Mouse (Mus musculus) bone marrow, adult 2 months (tissue): Measurements from ENCODE around the gene Pmm2. TPM values are rescaled to one million over a fixed set of nuclear protein-coding genes. Genes with fewer than 3 reads are reported as not detected.
A peak's percentile ranks its signal among the peaks of the same experiment; 100 is the strongest.

Source experiments
- H3K27ac ChIP-seq: fragments of 200-500 bp; 2 replicates; pipeline ENCODE4 v1.5.1; 2012; ENCODE audit warnings: low read depth, mild to moderate bottlenecking, control low read depth, inconsistent platforms, low read length; ENCODE audit not compliant: control insufficient read depth, poor library complexity, insufficient read depth
- H3K4me1 ChIP-seq: fragments of 200-500 bp; 2 replicates; pipeline ENCODE4 v1.6.1; 2011; ENCODE audit warnings: low read length; ENCODE audit not compliant: control insufficient read depth, insufficient read depth
- H3K4me3 ChIP-seq: fragments of 200-500 bp; replicated peaks from 2 replicates; pipeline ENCODE3; 2011; ENCODE audit warnings: mild to moderate bottlenecking, low read depth, low read length, control low read depth; ENCODE audit not compliant: control insufficient read depth
- CTCF ChIP-seq: fragments of 200-500 bp; IDR thresholded peaks from 2 replicates; pipeline ENCODE4 v1.5.1; 2011; ENCODE audit warnings: low read length, control low read depth; ENCODE audit not compliant: control insufficient read depth, insufficient read depth
- POLR2A ChIP-seq: fragments of 200-500 bp; IDR thresholded peaks from 2 replicates; pipeline ENCODE4 v1.6.1; 2011; ENCODE audit warnings: low read depth, mild to moderate bottlenecking, control low read depth, low read length, borderline replicate concordance; ENCODE audit not compliant: control insufficient read depth
- WGBS: fragments of 180-500 bp; shearing (Covaris S2); methylation state at CpG from one replicate; pipeline ENCODE4 v1.1.7; 2018; 5-methylcytosine and 5-hydroxymethylcytosine counted together
- polyA plus RNA-seq: library from polyadenylated mRNA; stranded (reverse); fragments of >200 nt; gene quantifications from 2 replicates; pipeline ENCODE4 v1.2.4, GENCODE M21; 2011; ENCODE audit warnings: low replicate concordance; ENCODE audit not compliant: missing spikeins, insufficient read depth, insufficient read length

Pmm2 gene
- polyA plus RNA-seq, 1 experiment, result 41.4 TPM

DNA sequence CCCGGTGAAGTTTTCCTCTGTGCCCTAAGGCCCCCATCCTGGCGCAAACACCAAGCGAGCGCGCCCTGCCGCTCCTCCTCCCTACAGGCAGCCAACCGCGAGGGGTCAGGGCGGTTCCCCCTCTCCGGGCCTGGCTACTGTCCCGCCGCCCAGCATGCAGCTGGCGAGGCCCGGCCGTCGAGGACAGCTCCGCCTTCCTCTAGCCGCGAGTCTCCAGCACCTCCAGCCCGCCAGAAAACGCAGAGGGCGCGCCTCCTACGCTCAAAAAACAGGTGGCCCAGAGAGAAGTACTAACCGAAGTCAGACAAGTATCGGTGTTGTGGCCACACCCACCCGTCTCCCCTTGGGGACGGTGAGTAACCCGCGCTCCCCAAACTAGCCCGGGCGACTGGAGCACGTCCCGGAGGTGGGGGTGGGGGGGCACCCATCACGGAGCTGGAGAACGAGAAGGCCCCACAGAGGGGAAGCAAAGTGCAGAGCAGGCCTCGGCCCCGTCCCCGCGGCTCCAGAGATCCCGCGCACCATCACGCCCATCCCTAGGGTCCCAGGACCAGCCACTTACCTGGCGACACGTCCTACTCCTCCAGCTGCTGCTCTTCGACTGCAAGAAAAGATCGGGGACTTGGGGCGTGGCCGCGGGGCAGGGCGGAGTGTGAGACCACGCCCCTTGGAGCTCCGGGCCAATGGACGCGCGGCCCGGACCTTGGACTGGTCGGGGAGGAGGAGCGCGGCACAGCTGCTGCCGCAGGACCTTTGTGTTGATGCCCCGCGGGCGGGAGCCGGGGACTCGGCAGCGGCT lies 34.3 kb downstream of the Pmm2 start, which contains the start of gene Carhsp1:
Carhsp1 (minus strand) TSS at position 605 of the 799 bp plus-strand sequence.
- Histone ChIP-seq H3K27ac (peak within 1 kb of the TSS; percentile 85), H3K4me1 (peaks cover 10% of the 10 kb centered on the region), H3K4me3 (peak within 1 kb of the TSS; percentile 70)
- TF ChIP-seq CTCF (no peak; the same call in 1 of the 2 replicates), POLR2A (peak; percentile 97)
- 1% methylated on average over 67 of the region's 67 CpGs for WGBS

DNA sequence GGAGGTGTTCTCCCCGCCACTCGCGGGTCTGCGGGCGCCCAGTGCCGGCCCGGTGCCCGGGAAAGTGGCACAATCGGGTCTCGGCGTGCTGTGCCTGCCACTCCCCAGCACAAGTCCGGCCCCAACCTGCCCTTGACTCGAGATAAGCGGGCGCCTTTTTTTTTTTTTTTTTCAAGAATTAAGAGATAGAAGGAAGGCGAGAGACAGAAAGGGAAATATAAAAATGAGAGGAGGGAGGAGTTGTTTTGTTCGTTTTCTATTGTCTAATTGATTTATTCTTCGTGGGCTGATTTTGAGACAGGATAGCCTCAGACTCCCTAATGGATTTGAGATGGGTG lies 34.8 kb downstream of the Pmm2 start:
- TF ChIP-seq CTCF, result no peak
- TF ChIP-seq POLR2A, result no peak
- peaks cover 10% of the 10 kb centered on the region for H3K4me1 ChIP-seq
- WGBS, result under 1% methylated on average over 18 of the region's 18 CpGs
- peak overlapping the region; percentile 85 for H3K27ac ChIP-seq
- peak overlapping the region; percentile 70 for H3K4me3 ChIP-seq

- Histone ChIP-seq H3K4me3 (no peak overlapping the region), H3K27ac (peak overlapping the region; percentile 45; the same call in 1 of the 2 replicates), H3K4me1 (peaks cover 10% of the 10 kb centered on the region)
- TF ChIP-seq POLR2A, result no peak
- TF ChIP-seq CTCF, result no peak
Observed at GRCm38 (mm10) chr16:8672811-8673210, 35.3 kb downstream of the Pmm2 start.

DNA sequence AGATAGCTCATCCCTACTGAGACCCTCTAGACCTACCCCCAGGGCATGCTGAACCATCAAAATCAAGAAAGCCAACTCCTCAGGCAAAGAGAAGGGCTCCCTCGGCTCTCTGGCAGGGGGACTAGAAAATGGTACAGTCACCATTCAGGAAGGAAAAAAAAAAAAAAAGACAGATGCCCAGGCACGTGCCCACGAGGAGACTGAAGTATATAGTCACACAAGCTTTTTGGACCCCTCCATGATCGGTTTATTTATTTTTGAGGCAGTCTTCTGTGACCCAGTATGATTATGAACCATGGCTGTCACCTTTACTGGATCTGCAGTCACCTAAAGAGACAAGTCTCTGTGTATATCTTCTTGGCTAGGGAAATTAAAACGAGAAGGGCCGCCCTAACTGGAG lies 35.9 kb downstream of the Pmm2 start:
- no peak for TF ChIP-seq CTCF
- TF ChIP-seq POLR2A, result no peak
- Histone ChIP-seq H3K4me1 (peaks cover 10% of the 10 kb centered on the region), H3K27ac (no peak overlapping the region), H3K4me3 (no peak overlapping the region)
- WGBS, result 23% methylated on average over 6 of the region's 6 CpGs

- TF ChIP-seq POLR2A, result no peak
- peak; percentile 80 for TF ChIP-seq CTCF
- peak overlapping the region; percentile 27 for H3K4me3 ChIP-seq
- peak overlapping the region; percentile 31 for H3K27ac ChIP-seq
- H3K4me1 ChIP-seq, result peaks cover 9% of the 10 kb centered on the region
- WGBS, result 0% methylated on average over 8 of the region's 8 CpGs
Observed at GRCm38 (mm10) chr16:8674165-8674564, 36.7 kb downstream of the Pmm2 start.

- peak overlapping the region; percentile 80 for H3K27ac ChIP-seq
- TF ChIP-seq POLR2A (peak; percentile 52; the same call in 1 of the 2 replicates), CTCF (no peak)
- WGBS, result 53% methylated on average over 8 of the region's 8 CpGs
- peaks cover 4% of the 10 kb centered on the region for H3K4me1 ChIP-seq
- H3K4me3 ChIP-seq, result peak overlapping the region; percentile 5
Observed at GRCm38 (mm10) chr16:8675559-8675958, 38.1 kb downstream of the Pmm2 start.

DNA sequence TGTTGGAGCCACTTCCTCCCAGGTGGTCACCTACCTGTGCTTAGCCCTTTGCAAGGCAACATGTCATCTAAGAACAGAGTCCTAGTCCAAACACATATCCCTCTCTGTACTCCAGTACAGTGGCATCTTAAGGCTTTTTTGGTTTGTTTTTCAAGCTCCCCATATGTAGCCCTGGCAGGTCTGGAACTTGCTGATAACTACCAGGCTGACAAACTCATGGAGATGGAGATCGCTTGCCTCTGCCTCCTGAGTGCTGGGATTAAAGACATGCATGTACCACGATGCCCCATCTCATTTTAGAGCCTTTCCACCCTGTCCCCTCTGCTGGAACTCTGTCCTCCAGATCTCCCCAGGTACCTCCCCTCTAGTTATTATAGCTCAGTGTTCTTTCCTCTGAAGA lies 38.8 kb downstream of the Pmm2 start:
- 39% methylated on average over 2 of the region's 2 CpGs for WGBS
- TF ChIP-seq CTCF (no peak), POLR2A (no peak)
- Histone ChIP-seq H3K4me1 (peaks cover 3% of the 10 kb centered on the region), H3K4me3 (peak overlapping the region; percentile 19), H3K27ac (peak overlapping the region; percentile 80)

- Histone ChIP-seq H3K27ac (peak overlapping the region; percentile 80), H3K4me3 (no peak overlapping the region), H3K4me1 (peaks cover 3% of the 10 kb centered on the region)
- TF ChIP-seq POLR2A (no peak), CTCF (peak; percentile 92)
- 54% methylated on average over 4 of the region's 4 CpGs for WGBS
Observed at GRCm38 (mm10) chr16:8676800-8677199, 39.3 kb downstream of the Pmm2 start.

GRCm38 (mm10) chr16:8678035-8678434 lies 40.6 kb downstream of the Pmm2 start:
- H3K4me1 ChIP-seq, result peaks cover 3% of the 10 kb centered on the region
- H3K4me3 ChIP-seq, result no peak overlapping the region
- H3K27ac ChIP-seq, result peak overlapping the region; percentile 83
- 53% methylated on average over 5 of the region's 5 CpGs for WGBS
- TF ChIP-seq POLR2A (peak; percentile 49), CTCF (no peak)
